Mouse (Mus musculus) G1E (cell line): ENCODE measurements around the gene Ap2s1. TPM values are rescaled to one million over a fixed set of nuclear protein-coding genes. Genes with fewer than 3 reads are reported as not detected.

Source experiments
- ATAC-seq: 2 replicates; pipeline ENCODE4 v1.8.0; 2016; ENCODE audit warnings: mild to moderate bottlenecking; ENCODE audit not compliant: insufficient number of reproducible peaks, poor library complexity, low FRiP score, severe bottlenecking; ENCODE audit errors: extremely low read depth
- DNase-seq: peaks from one replicate; pipeline ENCODE4 v3.0.0; 2012; ENCODE audit warnings: low spot score
- H3K27me3 ChIP-seq: 2 replicates; pipeline ENCODE4 v1.6.1; 2012; ENCODE audit warnings: mild to moderate bottlenecking, low read length, inconsistent platforms; ENCODE audit not compliant: insufficient read depth
- H3K36me3 ChIP-seq: replicated peaks from 2 replicates; pipeline ENCODE3; 2012; ENCODE audit warnings: mild to moderate bottlenecking, inconsistent platforms
- H3K4me1 ChIP-seq: 2 replicates; pipeline ENCODE4 v1.6.1; 2012; ENCODE audit warnings: low read depth, low read length, inconsistent platforms, mixed read lengths; ENCODE audit not compliant: insufficient read depth
- H3K4me3 ChIP-seq: 2 replicates; pipeline ENCODE4 v1.5.1; 2012; ENCODE audit warnings: low read depth, mild to moderate bottlenecking, inconsistent platforms, low read length, moderate library complexity, mixed read lengths
- H3K9me3 ChIP-seq: replicated peaks from 2 replicates; pipeline ENCODE4 v1.6.1; 2012; ENCODE audit warnings: inconsistent platforms
- CTCF ChIP-seq: IDR thresholded peaks from 2 replicates; pipeline ENCODE4 v1.5.1; 2012; ENCODE audit warnings: low read depth, low read length, inconsistent platforms, mixed read lengths
- GATA1 ChIP-seq: IDR thresholded peaks from 2 replicates; pipeline ENCODE4 v1.6.1; 2012; ENCODE audit warnings: borderline replicate concordance, low read length, inconsistent platforms, mixed read lengths
- GATA2 ChIP-seq: IDR thresholded peaks from 2 replicates; pipeline ENCODE4 v1.6.1; 2012; ENCODE audit warnings: low read depth, low read length, inconsistent platforms, borderline replicate concordance
- POLR2AphosphoS5 ChIP-seq: IDR thresholded peaks from 2 replicates; pipeline ENCODE4 v1.6.1; 2012; ENCODE audit warnings: low read depth, low read length, inconsistent platforms; ENCODE audit not compliant: insufficient replicate concordance
- TAL1 ChIP-seq: conservative IDR thresholded peaks from 2 replicates; pipeline ENCODE4 v1.6.1; 2012; ENCODE audit warnings: low read depth, low read length, inconsistent platforms, mixed read lengths
- polyA plus RNA-seq: library from polyadenylated mRNA; stranded (reverse); fragments of >175 nt; gene quantifications from 2 replicates; pipeline ENCODE4 v1.2.3, GENCODE M21; 2012
- total RNA-seq, 2 experiments: library from RNA; stranded (forward) in 1 of 2; stranded (reverse) in 1 of 2; fragments of 200-1000 nt in 1 of 2; fragments of >200 nt in 1 of 2; fragmentation: Nextera tagmentation in 1 of 2; gene quantifications; 2 replicates each; pipeline ENCODE4 v1.2.3; 2014 to 2017

The Ap2s1 gene
- total RNA-seq (2014; fragmentation: Nextera tagmentation), result 67.8 and 71.1 TPM in 2 replicates
- 97.6 and 127 TPM in 2 replicates for total RNA-seq (2017)
- 373 and 405 TPM in 2 replicates for polyA plus RNA-seq

DNA sequence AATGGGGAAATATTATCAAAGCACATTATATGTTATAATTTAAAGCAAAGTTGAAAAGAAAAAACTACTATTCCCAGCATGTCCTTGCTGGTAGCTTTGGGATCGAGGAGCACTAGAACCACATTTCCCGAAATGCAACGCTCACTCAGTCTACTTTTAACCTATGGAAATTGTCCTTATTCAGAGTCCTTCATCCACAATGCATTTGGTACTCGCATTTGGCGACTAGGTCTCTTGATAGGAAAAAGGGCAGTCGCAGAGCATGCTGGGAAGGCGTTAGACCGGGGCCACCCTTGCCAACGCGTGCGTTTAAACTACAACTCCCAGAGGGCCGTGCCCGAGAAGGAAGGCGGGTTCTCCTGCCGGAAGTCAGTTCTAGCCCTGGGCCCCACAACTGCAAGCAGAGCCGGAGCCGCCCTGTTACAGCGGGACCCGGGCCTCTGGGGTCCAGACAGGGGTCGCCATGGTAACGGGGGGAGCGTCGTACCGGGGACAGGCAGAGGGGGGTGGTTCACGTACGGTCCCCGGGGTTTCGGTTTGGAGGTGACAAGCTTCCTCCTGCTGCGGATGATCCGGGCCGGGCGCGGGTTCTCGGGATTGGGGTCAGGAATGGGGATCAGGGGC is at the start of gene Ap2s1:
Gene Ap2s1, plus strand, starts transcription at position 338 of the 624 bp plus-strand sequence.
- Histone ChIP-seq H3K27me3 (peaks cover 3% of the 10 kb centered on the region; the same call in 1 of the 2 replicates), H3K4me1 (peaks cover 28% of the 10 kb centered on the region), H3K4me3 (peak within 1 kb of the TSS; percentile 85), H3K9me3 (no peaks in the 10 kb centered on the region), H3K36me3 (peaks cover 31% of the 10 kb centered on the region)
- peak; percentile 87 for DNase-seq
- TF ChIP-seq GATA2 (no peak), TAL1 (no peak), CTCF (no peak), GATA1 (no peak), POLR2AphosphoS5 (no peak)
- ATAC-seq, result peak; percentile 97

GRCm38 (mm10) chr7:16689196-16689595 is 49.0 kb upstream of the Ap2s1 start:
- Histone ChIP-seq H3K4me1 (0 out of 2 replicates have a peak, but pooled peaks cover 3% of the 10 kb centered on the region), H3K9me3 (no peaks in the 10 kb centered on the region), H3K27me3 (peaks cover 5% of the 10 kb centered on the region), H3K36me3 (no peaks in the 10 kb centered on the region), H3K4me3 (no peak overlapping the region)
- ATAC-seq, result no peak
- TF ChIP-seq GATA2 (no peak), POLR2AphosphoS5 (no peak), CTCF (no peak), GATA1 (no peak), TAL1 (no peak)
- DNase-seq, result no peak

- ATAC-seq (no peak), DNase-seq (no peak)
- Histone ChIP-seq H3K36me3 (no peaks in the 10 kb centered on the region), H3K9me3 (no peaks in the 10 kb centered on the region), H3K27me3 (peaks cover 4% of the 10 kb centered on the region; the same call in 1 of the 2 replicates), H3K4me1 (no peaks in the 10 kb centered on the region), H3K4me3 (no peak overlapping the region)
- TF ChIP-seq TAL1 (no peak), GATA2 (no peak), POLR2AphosphoS5 (no peak), GATA1 (no peak), CTCF (no peak)
Measured at GRCm38 (mm10) chr7:16695025-16695424, 43.2 kb upstream of the Ap2s1 start.

GRCm38 (mm10) chr7:16699042-16699441 is 39.2 kb upstream of the Ap2s1 start:
- no peaks in the 10 kb centered on the region for H3K4me1 ChIP-seq
- TF ChIP-seq GATA2, result no peak
- TF ChIP-seq TAL1, result no peak
- TF ChIP-seq POLR2AphosphoS5, result no peak
- no peak for TF ChIP-seq CTCF
- TF ChIP-seq GATA1, result no peak
- 0 out of 2 replicates have a peak, but pooled peaks cover 7% of the 10 kb centered on the region for H3K27me3 ChIP-seq
- DNase-seq (no peak), ATAC-seq (no peak)
- no peaks in the 10 kb centered on the region for H3K36me3 ChIP-seq
- H3K4me3 ChIP-seq, result no peak overlapping the region
- H3K9me3 ChIP-seq, result no peaks in the 10 kb centered on the region

GRCm38 (mm10) chr7:16700583-16700982 is 37.6 kb upstream of the Ap2s1 start:
- DNase-seq (no peak), ATAC-seq (no peak)
- Histone ChIP-seq H3K4me1 (no peaks in the 10 kb centered on the region), H3K36me3 (no peaks in the 10 kb centered on the region), H3K9me3 (no peaks in the 10 kb centered on the region), H3K4me3 (no peak overlapping the region), H3K27me3 (0 out of 2 replicates have a peak, but pooled peaks cover 7% of the 10 kb centered on the region)
- TF ChIP-seq CTCF (no peak), POLR2AphosphoS5 (no peak), GATA2 (no peak), TAL1 (no peak), GATA1 (no peak)

DNA sequence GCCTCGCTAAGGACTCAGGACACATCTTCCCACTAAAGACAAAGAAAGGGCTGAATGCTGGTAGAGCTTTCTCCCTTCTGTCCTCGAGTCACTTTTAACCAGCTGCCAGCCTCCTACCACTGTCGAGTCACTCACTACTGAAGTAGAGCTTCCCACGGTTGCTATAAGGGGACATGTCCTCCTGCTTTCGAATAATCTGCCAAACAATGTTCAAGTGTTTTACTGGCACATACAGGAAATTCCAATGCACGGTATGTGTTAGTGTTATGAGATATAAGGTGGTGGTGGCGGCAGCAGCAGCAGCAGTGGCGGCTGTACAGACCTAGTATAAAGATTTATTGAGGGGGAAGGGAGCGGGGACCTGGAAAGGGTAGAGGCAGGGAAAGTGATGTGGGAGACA is 31.8 kb upstream of the Ap2s1 start:
- DNase-seq, result no peak
- Histone ChIP-seq H3K4me3 (no peak overlapping the region), H3K27me3 (peaks cover 15% of the 10 kb centered on the region), H3K4me1 (no peaks in the 10 kb centered on the region), H3K36me3 (no peaks in the 10 kb centered on the region), H3K9me3 (no peaks in the 10 kb centered on the region)
- no peak for ATAC-seq
- TF ChIP-seq TAL1 (no peak), GATA2 (no peak), GATA1 (no peak), CTCF (no peak), POLR2AphosphoS5 (no peak)
